Mouse (Mus musculus) liver, embryonic 14.5 days (tissue): ENCODE measurements around the gene Csrp1.

Source experiments
- CTCF ChIP-seq: IDR thresholded peaks from 2 replicates; pipeline ENCODE4 v1.5.1; 2016; ENCODE audit warnings: antibody characterized with exemption, low read depth, control low read depth
- EP300 ChIP-seq: IDR thresholded peaks from 2 replicates; pipeline ENCODE4 v1.6.1; 2016; ENCODE audit warnings: antibody characterized with exemption, low read depth

GRCm38 (mm10) chr1:135676938-135677682, 42.8 kb upstream of the Csrp1 start:
- no peak for TF ChIP-seq CTCF
- TF ChIP-seq EP300: no peak
